Mouse (Mus musculus) heart, adult 8-10 months (tissue): ENCODE results near the gene Cpvl. TPM values are rescaled to one million over a fixed set of nuclear protein-coding genes. Genes with fewer than 3 reads are reported as not detected.

Source experiments
- DNase-seq: peaks from one replicate; pipeline ENCODE4 v3.0.0; 2022; ENCODE audit warnings: low spot score
- total RNA-seq, 4 experiments: library from RNA; stranded (reverse); gene quantifications; 2 replicates each; pipeline ENCODE4 v1.2.4; 2022

Gene Cpvl
- total RNA-seq, 4 experiments from 2014 or later = not detected

DNA sequence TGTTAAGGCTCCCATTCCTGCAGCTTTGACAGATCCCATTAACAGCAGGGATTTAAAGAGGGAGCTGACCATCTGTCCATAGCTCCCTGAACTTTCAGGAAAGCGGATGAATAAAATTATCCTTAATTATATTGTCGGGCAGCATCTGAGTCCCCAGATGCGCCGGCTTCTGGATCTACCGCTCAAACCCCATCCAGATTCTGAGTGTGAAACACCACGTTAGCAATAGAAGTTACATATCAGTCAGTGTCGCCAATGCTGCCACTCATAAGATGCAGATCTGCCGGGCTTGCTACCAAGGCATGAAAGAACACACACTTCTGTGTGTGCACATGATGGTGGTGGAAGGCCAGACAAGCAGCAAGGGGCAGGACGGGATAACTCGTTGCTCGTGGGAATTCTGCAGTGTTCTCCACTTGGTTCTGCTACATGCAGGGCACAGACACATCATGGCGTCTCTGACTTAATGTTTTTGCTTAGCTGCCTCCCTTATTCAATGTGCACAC is 6.2 kb downstream of the Cpvl start:
- DNase-seq = no peak

- DNase-seq = no peak
Observed at GRCm38 (mm10) chr6:53971729-53972128, 6.7 kb downstream of the Cpvl start.

DNA sequence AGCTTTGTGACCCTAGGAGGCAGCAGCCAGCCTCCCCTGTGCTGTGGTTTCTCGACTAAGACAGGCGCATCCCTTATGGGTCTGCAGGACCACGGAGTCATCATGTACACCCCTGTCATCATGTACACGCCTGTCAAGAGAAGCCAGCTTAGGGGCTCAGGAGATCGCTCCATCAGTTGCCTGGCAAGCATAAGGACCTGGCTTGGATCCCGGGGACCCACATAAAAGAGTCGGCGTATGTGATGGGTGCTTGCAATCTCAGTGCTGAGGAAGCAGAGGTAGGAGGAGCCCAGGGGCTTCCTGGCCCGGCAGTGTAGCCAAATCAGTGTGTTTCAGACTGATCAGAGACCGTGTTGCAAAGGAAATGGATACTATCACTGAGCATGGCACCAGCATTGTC is 9.4 kb downstream of the Cpvl start:
- DNase-seq = no peak

DNA sequence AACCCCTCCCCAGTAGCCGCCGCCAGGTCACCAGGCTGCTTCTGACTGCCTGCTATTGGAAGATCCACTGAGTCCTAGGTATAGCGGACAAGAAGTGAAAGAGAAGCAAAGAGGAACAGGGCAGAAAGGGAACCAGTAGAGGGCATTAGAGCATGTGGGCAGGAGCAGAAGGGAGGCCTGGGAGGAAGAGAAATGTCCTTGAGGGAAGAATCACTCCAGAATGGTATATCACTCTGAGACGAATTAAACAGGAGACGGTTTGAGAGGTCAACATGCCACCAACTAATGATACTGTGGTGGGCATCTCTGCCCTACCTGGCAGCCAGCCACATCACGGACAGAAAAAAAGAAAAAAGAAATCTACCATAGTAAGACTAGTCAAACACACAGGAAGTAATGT is 9.9 kb downstream of the Cpvl start:
- DNase-seq = no peak

- DNase-seq = no peak
Observed at GRCm38 (mm10) chr6:53966595-53966994, 11.9 kb downstream of the Cpvl start.

GRCm38 (mm10) chr6:53965900-53966299 is 12.6 kb downstream of the Cpvl start:
- DNase-seq = no peak

GRCm38 (mm10) chr6:53963906-53964496 is 14.5 kb downstream of the Cpvl start:
- peak; percentile 22 for DNase-seq

DNA sequence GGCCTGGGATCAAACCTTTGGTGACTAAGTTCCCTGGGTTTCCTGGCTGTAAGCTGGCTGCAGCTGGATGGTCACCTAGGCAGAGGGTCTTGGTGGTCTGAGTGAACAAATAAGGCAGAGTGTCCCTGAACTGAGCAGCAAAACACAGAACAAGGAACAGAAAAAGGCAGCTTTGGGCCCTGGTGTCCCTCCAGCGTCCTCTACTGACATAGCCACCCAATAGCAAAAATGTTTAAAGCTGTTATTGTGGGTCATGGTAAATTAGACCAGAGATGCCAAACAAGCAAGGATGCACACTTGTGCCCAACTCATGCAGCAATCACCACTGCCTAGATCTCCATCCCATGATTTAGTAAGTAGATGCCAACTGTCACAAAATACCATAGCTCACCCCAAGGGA is 16.5 kb downstream of the Cpvl start:
- no peak for DNase-seq

DNA sequence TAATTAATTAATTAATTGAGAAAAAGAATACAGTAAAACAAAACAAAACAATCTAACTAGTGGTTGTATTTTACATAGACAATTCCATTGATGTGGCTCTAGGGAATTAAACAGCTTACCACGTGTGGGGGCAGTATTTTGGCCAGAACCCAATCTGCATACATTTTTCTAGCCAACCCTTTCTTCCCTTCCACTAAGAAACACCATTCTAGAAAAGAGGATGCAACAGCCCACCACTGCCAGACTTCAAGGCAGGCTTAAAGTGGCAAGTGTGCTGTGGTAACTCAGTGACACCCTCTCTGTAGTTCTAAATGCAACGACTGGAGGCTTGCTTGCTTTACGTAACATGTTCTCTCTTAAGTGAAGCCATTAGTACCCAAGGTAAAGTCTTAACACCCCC is 18.6 kb downstream of the Cpvl start:
- DNase-seq = no peak

- peak; percentile 73 for DNase-seq
Observed at GRCm38 (mm10) chr6:53958321-53958720, 20.1 kb downstream of the Cpvl start.

DNA sequence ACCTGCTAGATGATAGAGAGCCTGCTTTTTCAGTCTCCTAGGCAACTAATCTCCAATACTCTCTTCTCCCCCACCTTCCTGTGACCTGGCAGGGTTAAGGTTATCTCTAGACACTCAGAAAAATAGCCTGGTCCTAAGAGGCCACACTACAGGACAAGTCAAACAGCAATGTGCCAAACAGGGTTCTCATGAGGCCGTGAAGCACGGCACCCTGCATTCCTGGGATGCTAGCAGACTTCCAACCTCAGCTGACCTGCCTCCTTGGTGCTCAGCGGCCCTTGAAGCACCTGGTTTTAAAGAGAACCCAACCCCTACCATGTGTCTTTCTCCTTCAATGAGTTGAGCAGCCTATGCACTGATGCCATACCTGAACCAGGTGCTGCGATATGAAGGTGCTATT is 22.0 kb downstream of the Cpvl start:
- DNase-seq = no peak

DNA sequence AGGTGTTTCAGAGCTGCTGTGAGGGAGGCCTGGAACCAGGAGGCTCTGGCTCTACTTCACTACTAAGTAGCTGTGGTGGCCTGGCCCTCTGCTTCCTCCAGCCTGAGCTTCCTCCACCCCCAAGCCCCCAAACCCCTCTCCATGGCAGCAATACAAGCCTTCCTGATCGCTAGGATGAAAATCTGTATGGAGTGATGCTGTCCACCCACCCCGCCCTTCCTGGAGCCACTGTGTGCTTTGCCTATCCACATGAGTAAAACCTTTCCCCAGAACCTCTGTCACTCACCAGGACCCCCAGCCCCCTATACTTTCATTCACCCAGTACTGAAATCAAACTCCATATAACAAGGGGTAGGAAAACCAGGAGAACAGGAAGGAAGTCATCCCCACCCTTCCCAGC is 22.6 kb downstream of the Cpvl start:
- DNase-seq = no peak

DNA sequence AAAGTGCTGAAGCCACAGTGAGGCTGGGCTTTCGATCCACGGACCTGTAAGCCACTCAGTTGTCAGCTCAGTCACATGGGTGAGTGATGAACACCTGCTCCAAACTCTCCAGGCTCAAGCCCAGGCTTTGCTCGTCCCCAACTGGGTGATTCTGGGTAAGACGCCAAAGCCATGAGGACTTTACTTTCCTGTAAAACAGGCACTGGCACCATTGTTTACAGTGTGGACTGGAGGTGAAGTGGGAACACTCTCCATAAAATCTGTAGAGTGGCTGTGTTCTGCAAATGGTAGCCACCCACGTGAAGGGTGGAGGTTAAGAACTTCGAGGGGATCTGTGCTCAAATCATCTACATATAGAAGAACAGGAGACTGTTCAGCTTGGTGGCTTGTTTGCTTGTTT is 23.2 kb downstream of the Cpvl start:
- no peak for DNase-seq

- peak; percentile 65 for DNase-seq
Observed at GRCm38 (mm10) chr6:53954106-53954505, 24.4 kb downstream of the Cpvl start.

DNA sequence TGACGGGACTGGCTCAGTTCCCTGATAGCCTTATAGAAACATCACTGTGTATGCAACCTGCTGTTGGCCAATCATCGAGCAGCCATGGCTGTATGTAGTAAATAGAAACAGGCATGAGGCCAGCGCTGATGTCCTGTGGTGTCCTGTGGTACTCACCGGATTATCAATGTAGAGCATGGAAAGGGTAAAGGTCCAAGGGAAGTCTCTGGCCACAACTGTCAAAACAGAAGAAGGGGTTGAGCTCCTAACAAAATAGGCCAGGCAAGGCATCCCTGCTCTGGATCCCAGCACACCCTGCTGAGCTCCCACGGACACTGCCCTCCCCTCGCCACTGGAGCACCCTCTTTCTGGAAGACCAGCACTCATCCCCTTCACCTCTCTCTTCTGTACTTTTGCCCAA is 25.1 kb downstream of the Cpvl start:
- DNase-seq = no peak

- no peak for DNase-seq
Observed at GRCm38 (mm10) chr6:53951421-53951820, 27.1 kb downstream of the Cpvl start.

GRCm38 (mm10) chr6:53950876-53951275 is 27.6 kb downstream of the Cpvl start:
- peak; percentile 28 for DNase-seq

DNA sequence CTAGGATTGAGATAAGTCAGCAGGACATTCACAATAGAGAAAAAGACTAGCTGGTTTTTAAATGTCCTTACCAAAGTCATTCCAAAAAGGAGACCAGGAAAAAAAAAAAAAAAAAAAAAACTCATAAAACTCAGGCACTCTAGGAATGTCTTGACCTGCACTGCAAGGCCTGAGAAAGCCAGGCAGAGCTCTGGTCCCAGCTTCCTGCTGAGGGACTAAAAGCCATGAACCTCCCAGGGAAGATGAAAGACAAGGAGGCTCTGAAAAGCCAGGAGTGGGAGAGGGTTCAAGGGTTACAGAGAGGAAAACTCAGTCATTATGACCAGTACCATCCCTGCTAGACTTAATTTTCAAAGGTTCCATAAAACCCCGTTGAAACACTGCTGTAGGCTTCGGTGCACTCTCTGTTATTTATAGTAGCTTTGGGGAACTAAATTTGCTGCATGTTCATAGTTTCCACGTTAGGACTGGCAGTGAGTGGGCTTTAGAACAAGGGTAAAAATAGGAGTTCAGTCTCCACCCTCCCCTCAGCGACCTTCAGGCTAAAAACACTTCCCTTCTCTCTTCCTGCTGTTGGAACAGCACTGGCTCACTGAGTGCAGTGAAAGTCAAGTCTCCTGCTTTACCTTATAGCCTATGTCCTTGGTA is 30.0 kb downstream of the Cpvl start:
- no peak for DNase-seq

DNA sequence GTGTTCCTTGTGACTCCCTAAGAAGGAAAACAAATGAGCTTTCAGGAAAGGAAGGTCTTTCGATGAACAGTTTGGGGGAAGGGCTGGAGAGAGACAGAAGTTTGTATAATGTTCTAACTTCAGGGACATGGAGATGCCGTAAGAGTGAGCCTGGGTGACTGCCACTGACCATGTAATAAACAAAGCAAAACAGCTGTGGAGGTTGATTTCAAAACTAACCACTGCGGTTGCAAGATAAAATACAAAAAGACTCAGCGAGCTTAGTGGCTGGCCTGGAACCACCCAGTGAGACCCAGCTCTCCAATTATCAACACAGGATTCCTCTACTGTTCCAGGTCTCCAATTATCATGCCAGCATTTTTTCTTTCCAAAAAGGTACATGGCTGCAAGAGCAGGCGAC is 33.6 kb downstream of the Cpvl start:
- DNase-seq = peak; percentile 25

DNA sequence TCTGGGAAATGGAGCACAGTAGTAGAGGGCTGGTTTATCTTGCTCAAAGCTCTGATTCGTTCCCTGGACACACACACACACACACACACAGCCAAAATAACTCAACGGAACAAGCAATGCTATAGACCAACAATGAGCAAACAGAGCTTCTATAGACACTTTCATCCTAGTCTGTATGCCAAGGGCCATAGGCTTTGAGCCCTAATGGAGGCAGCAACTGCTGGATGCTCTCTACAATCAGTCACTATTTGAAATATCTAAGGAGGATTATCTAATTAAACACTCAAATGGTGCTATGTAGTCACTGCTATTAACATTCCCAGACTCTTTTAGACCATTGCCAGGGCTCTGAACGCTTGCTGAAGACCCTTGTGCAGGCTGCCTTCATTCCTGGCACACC is 34.1 kb downstream of the Cpvl start:
- DNase-seq = no peak

- no peak for DNase-seq
Observed at GRCm38 (mm10) chr6:53942190-53942831, 36.2 kb downstream of the Cpvl start.

GRCm38 (mm10) chr6:53939752-53940151 is 38.7 kb downstream of the Cpvl start:
- DNase-seq = no peak

- DNase-seq = no peak
Observed at GRCm38 (mm10) chr6:53938942-53939341, 39.5 kb downstream of the Cpvl start.
